24 mouse cellular contexts compared by ENCODE assay signal in the genomic region with DNA sequence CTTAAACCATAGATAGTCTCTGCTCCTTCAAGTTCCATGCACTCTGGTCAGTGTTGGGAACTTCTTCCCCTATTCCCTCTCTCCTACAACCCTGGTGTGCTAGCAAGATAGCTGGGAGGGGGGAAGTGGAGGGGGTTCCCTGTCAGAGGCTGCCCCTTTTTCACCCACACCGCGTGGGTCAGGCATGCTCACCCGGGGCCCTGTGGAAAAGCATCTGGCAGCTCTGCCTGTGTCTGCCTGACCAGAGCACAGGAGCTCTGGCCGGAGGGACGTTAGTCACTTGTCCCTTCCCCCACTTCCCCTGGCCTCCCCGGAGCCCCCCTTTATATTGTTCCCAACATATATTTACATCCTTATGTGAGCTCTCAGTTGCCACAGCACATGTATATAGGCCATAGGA.
"Had no signal": no experiment of that assay in that cellular context is flagged by ENCODE, and none has a peak within 500 bp of the region (broad histone marks: within the 10 kb centered on the region; RNA-seq: fewer than 3 reads in every experiment).

No protein-coding gene starts in this region.

- H3K36me3 ChIP-seq: heart, embryonic 10.5 days; heart, embryonic 12.5 days; hindbrain, embryonic 10.5 days; intestine, embryonic 15.5 days; limb, embryonic 10.5 days; limb, embryonic 12.5 days had no signal

- H3K4me2 ChIP-seq: heart, embryonic 12.5 days; hindbrain, embryonic 14.5 days; intestine, embryonic 15.5 days; limb, embryonic 12.5 days; liver, embryonic 11.5 days had no signal

- H3K27me3 ChIP-seq: heart, embryonic 12.5 days; intestine, embryonic 15.5 days; limb, embryonic 12.5 days had no signal

- H3K27ac ChIP-seq: gastrocnemius, adult 2 months; heart, embryonic 10.5 days; hindbrain, embryonic 10.5 days; hindbrain, embryonic 14.5 days; intestine, embryonic 15.5 days; layer of hippocampus, adult 2 months; left cerebral cortex, adult 2 months; limb, embryonic 10.5 days; limb, embryonic 12.5 days had no signal

- H3K9me3 ChIP-seq: heart, embryonic 10.5 days; heart, embryonic 12.5 days; hindbrain, embryonic 10.5 days; intestine, embryonic 15.5 days; limb, embryonic 10.5 days; limb, embryonic 12.5 days had no signal

- H3K9ac ChIP-seq: heart, embryonic 12.5 days; hindbrain, embryonic 14.5 days; intestine, embryonic 15.5 days; limb, embryonic 12.5 days had no signal

- DNase-seq: gastrocnemius, adult 2 months; gastrocnemius, postnatal 14 days; heart, adult 18-20 months; heart, postnatal 10 days; heart, postnatal 4 days; kidney, adult 18-20 months; kidney, adult 8-10 months; kidney, postnatal 10 days; kidney, postnatal 25 days; kidney, postnatal 4 days; liver had no signal

- ATAC-seq: hindbrain, embryonic 16.5 days; inflammation-experienced regulatory T-cells, adult 6 months; intestine, embryonic 15.5 days; intestine, postnatal 0 days had no signal

- H3K4me3 ChIP-seq: gastrocnemius, adult 2 months; heart, embryonic 10.5 days; heart, embryonic 12.5 days; hindbrain, embryonic 10.5 days; intestine, embryonic 15.5 days; layer of hippocampus, adult 2 months; left cerebral cortex, adult 2 months; limb, embryonic 10.5 days; limb, embryonic 12.5 days had no signal

- H3K4me1 ChIP-seq: heart, embryonic 10.5 days; heart, embryonic 12.5 days; hindbrain, embryonic 10.5 days; intestine, embryonic 15.5 days; limb, embryonic 10.5 days; limb, embryonic 12.5 days had no signal
